Mouse (Mus musculus) liver, postnatal 0 days (tissue): ENCODE data around the gene Cog3.

Source experiments
- CTCF ChIP-seq: sonication (generic); IDR thresholded peaks from 2 replicates; pipeline ENCODE4 v1.5.1; 2016; ENCODE audit warnings: antibody characterized with exemption, low read depth
- EP300 ChIP-seq: IDR thresholded peaks from 2 replicates; pipeline ENCODE4 v1.6.1; 2016; ENCODE audit warnings: antibody characterized with exemption, low read depth, mild to moderate bottlenecking

DNA sequence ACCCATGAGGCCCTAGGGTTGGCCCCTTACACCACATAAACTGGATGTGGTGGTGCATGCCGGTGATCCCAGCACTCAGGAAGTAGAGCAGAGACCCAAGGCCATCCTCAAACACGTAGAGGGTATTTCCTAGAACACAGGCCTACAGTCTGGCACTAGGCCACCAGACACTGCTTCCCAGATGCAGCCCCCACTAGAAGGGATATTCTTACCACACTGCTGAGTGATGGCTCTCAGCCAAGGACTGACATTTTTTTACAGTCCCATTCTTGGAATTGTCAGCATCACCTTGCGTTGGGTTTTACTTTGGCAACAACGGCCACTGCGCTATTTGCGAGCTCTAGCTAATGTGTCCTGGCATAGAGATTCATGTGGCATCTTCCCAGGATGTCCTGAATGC is 93.4 kb downstream of the Cog3 start:
- no peak for TF ChIP-seq CTCF
- TF ChIP-seq EP300: no peak
